Mouse (Mus musculus) stomach, embryonic 16.5 days (tissue): ENCODE data around the gene Larp4. TPM values are rescaled to one million over a fixed set of nuclear protein-coding genes. Genes with fewer than 3 reads are reported as not detected.
"Not testable (repeated sequence)": the region's sequence is repeated elsewhere in the genome, so short reads cannot be mapped to it uniquely, and the experiment has no call there.

Experiments used
- ATAC-seq: fragments of 200-750 bp; cut with Nextera tagmentation; 2 replicates; pipeline ENCODE4 v1.8.0; 2017; ENCODE audit warnings: moderate number of reproducible peaks, moderate TSS enrichment; ENCODE audit not compliant: insufficient read depth, low FRiP score
- H3K27ac ChIP-seq: fragments of 300-500 bp; sonication (generic); 2 replicates; pipeline ENCODE4 v1.5.1; 2014; ENCODE audit warnings: low read length
- H3K27me3 ChIP-seq: fragments of 300-500 bp; sonication (generic); 2 replicates; pipeline ENCODE4 v1.6.1; 2014; ENCODE audit warnings: low read length, control low read depth, mixed read lengths; ENCODE audit not compliant: control insufficient read depth, insufficient read depth
- H3K36me3 ChIP-seq: fragments of 300-500 bp; sonication (generic); 2 replicates; pipeline ENCODE4 v1.6.1; 2014; ENCODE audit warnings: low read length; ENCODE audit not compliant: control insufficient read depth, insufficient read depth
- H3K4me1 ChIP-seq: fragments of 300-500 bp; sonication (generic); 2 replicates; pipeline ENCODE4 v1.6.1; 2014; ENCODE audit warnings: low read length, control low read depth, mixed read lengths; ENCODE audit not compliant: control insufficient read depth, insufficient read depth
- H3K4me2 ChIP-seq: fragments of 300-500 bp; sonication (generic); 2 replicates; pipeline ENCODE4 v1.6.1; 2014; ENCODE audit warnings: low read depth, low read length, mixed read lengths
- H3K4me3 ChIP-seq: fragments of 300-500 bp; sonication (generic); replicated peaks from 2 replicates; pipeline ENCODE4 v1.5.1; 2014; ENCODE audit warnings: mild to moderate bottlenecking, low read length
- H3K9ac ChIP-seq: fragments of 300-500 bp; sonication (generic); 2 replicates; pipeline ENCODE4 v1.6.1; 2014; ENCODE audit warnings: low read length
- H3K9me3 ChIP-seq: fragments of 300-500 bp; sonication (generic); replicated peaks from 2 replicates; pipeline ENCODE4 v1.6.1; 2016; ENCODE audit warnings: low read length, control low read depth; ENCODE audit not compliant: control insufficient read depth
- WGBS: fragments of 180-500 bp; shearing (Covaris S2); extraction: QIAGEN DNeasy Blood & Tissue Kit; methylation state at CpG from one replicate; pipeline ENCODE4 v1.1.7; 2014; 5-methylcytosine and 5-hydroxymethylcytosine counted together
- polyA plus RNA-seq: library from polyadenylated mRNA; unstranded; fragments of >200 nt; fragmentation: Nextera tagmentation; extraction: Ambion mirVana; gene quantifications from 2 replicates; pipeline ENCODE4 v1.2.1, GENCODE M21; 2015

Larp4 gene
- 34.2 and 37.4 TPM in 2 replicates for polyA plus RNA-seq

DNA sequence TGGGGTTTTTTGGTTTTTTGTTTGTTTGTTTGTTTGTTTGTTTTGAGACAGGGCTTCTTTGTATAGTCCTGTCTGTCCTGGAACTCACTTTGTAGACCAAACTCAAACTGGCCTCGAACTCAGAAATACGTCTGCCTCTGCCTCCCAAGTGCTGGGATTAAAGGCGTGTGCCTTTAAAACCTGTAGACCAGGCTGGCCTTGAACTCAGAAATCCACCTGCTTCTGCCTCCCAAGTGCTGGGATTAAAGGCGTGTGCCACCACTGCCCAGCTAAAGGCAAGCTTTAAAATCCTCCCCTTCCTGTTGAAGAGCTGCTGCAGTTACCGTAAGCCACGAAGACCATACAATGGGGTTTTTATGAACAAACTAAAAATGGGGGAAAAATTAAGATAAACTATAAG lies at the start of gene Larp4:
Larp4 (plus strand) TSS at position 301 of the 400 bp plus-strand sequence.
- H3K36me3 ChIP-seq, H3K9ac ChIP-seq, H3K4me1 ChIP-seq, H3K4me2 ChIP-seq, H3K9me3 ChIP-seq, H3K27me3 ChIP-seq, ATAC-seq, H3K27ac ChIP-seq, H3K4me3 ChIP-seq: not testable (repeated sequence)
- 86% methylated on average over 6 of the region's 6 CpGs for WGBS

DNA sequence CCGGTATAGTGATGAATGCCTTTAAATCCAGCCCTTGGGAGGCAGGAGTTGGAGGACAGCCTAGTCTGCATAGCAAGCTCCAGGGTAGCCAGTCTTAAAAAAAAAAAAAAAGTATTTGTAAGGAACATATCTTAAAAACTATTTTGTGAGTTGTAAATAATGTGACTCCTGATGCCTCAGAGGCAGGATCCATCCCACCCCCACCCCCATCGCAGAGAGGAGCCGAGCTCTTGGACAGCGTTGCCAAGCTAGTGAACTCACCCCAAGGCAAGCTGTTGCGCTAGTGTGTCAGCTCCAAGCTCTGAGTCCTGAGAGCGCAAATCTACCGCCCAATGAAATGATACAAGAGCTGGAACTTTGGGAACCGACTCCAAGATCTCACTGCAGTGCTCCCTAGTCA lies 38.6 kb upstream of the Larp4 start:
- no peaks in the 10 kb centered on the region for H3K9me3 ChIP-seq
- no peak overlapping the region for H3K9ac ChIP-seq
- no peak for ATAC-seq
- WGBS, result 72% methylated on average over 8 of the region's 8 CpGs
- no peaks in the 10 kb centered on the region for H3K4me1 ChIP-seq
- H3K4me3 ChIP-seq, result no peak overlapping the region
- no peak overlapping the region for H3K27ac ChIP-seq
- H3K4me2 ChIP-seq, result no peak overlapping the region
- no peaks in the 10 kb centered on the region for H3K36me3 ChIP-seq
- H3K27me3 ChIP-seq, result no peaks in the 10 kb centered on the region

DNA sequence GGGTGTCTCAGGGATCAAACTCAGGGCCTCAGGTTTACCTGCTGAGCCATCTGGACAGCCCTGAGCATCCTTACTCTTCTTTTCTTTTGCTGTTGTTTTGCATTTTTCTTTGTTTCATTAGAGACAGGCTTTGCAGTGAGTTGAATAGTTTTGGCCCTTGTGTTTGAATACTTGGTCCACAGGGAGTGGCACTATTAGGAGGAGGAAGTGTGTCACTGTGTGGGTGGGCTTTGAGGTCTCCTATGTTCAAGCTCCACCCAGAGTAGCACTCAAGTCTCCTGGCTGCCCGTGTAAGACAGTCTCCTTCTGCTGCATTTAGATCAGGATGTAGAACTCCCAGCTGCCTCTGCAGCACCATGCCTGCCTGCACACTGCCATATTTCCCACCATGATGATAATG lies 35.4 kb upstream of the Larp4 start:
- Histone ChIP-seq H3K27ac (no peak overlapping the region), H3K4me1 (no peaks in the 10 kb centered on the region), H3K27me3 (no peaks in the 10 kb centered on the region), H3K9ac (no peak overlapping the region), H3K9me3 (no peaks in the 10 kb centered on the region), H3K4me3 (no peak overlapping the region), H3K36me3 (no peaks in the 10 kb centered on the region), H3K4me2 (no peak overlapping the region)
- WGBS, result 38% methylated on average over 1 of the region's 1 CpGs
- ATAC-seq, result no peak

DNA sequence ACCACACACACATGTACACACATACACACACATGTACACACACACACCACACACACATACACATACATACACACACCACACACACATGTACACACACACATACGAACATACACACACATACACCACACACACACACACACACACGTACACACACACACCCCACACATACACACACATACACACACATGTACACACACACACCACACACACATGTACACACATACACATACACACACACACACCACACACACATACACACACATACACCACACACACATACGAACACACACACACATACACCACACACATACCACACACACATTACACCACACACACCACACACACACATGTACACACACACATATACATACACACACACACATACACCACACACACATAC lies 33.2 kb upstream of the Larp4 start:
- ATAC-seq, result no peak
- no peak overlapping the region for H3K4me2 ChIP-seq
- WGBS, result 90% methylated on average over 3 of the region's 3 CpGs

DNA sequence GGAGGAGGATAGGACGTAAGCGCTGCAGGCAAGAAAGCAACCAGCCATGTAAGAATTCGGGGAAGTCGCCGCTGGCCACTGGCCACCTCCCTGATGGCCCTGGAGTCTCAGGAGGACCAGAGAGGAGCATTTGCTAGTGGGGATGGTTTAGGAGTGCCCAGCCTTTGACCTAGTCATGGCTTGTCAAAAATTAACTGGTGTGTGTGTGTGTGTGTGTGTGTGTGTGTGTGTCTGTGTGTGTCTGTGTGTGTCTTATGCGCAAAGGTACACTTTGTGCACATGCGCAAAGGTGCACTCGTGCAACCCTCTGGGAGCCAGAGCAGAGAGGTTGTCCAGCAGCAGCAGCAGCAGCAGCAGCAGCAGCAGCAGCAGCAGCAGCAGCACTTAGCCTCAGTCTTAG lies 32.0 kb upstream of the Larp4 start:
- Histone ChIP-seq H3K27ac (no peak overlapping the region), H3K4me3 (no peak overlapping the region), H3K9me3 (no peaks in the 10 kb centered on the region), H3K4me1 (no peaks in the 10 kb centered on the region), H3K36me3 (no peaks in the 10 kb centered on the region), H3K4me2 (no peak overlapping the region), H3K9ac (no peak overlapping the region), H3K27me3 (no peaks in the 10 kb centered on the region)
- 80% methylated on average over 8 of the region's 8 CpGs for WGBS
- no peak for ATAC-seq

More for the DNA sequence above, 33.2 kb upstream of the Larp4 start:
- Histone ChIP-seq H3K9me3 (no peaks in the 10 kb centered on the region), H3K9ac (no peak overlapping the region), H3K4me3 (no peak overlapping the region), H3K4me1 (no peaks in the 10 kb centered on the region), H3K27ac (no peak overlapping the region), H3K27me3 (no peaks in the 10 kb centered on the region), H3K36me3 (no peaks in the 10 kb centered on the region)

DNA sequence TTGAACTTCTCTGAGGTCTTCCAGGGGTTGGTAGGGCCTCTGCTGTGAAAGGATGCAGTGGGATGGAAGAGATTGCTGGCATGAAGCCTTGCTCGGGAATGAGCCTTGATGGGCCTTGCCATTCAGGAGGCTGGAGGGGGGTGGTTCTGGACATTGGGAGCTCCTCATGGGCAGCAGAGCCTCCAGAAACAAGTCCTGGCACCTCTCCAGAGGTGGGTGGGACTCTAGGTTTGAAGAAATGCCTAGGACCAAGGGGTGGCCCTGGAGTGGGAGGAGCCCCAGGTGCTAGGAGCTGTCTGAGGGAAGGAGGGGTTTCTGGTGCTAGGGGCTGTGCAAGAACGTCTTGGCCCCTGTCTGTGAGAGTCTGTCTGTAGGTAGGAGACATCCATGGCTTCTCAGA lies 29.4 kb upstream of the Larp4 start:
- Histone ChIP-seq H3K9me3 (0 out of 2 replicates have a peak, but pooled peaks cover 2% of the 10 kb centered on the region), H3K36me3 (no peaks in the 10 kb centered on the region), H3K4me3 (no peak overlapping the region), H3K4me1 (no peaks in the 10 kb centered on the region), H3K4me2 (no peak overlapping the region), H3K27me3 (no peaks in the 10 kb centered on the region), H3K27ac (no peak overlapping the region), H3K9ac (no peak overlapping the region)
- ATAC-seq, result no peak
- WGBS, result 38% methylated on average over 2 of the region's 2 CpGs

DNA sequence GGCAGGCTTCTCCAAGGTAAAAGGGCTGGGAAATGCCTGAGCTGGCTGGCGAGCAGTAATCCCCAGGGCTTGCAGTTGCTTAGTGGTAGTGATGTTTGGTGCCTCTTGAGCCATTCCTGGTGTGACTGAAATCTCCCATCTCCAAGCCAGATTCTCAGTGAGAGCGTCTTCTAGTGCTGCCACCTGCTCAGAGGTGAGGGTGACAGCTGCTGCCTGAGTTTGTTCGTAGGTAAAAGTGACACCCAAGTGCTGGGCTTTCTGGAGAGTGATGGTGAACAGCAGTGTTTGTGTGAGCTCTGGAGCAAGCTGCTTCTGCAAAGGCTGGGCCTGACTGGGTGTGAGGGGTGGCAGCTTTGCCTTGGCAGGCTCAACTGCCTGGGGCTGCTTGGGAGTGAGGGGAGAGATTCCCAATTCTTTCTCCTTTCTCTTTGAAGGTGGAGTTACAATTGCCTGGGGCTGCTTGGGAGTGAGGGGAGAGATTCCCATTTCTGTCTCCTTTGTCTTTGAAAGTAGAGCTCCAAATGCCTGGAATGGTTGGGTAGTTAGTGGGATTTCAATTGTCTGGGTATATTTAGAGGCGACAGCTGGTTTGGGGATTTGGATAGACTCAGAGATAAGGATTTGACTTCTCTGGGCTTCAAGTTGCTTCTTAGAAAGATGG lies 28.8 kb upstream of the Larp4 start:
- H3K27ac ChIP-seq, result no peak overlapping the region
- no peak for ATAC-seq
- H3K27me3 ChIP-seq, result no peaks in the 10 kb centered on the region
- no peaks in the 10 kb centered on the region for H3K36me3 ChIP-seq
- H3K4me1 ChIP-seq, result no peaks in the 10 kb centered on the region
- 76% methylated on average over 4 of the region's 4 CpGs for WGBS
- 0 out of 2 replicates have a peak, but pooled peaks cover 2% of the 10 kb centered on the region for H3K9me3 ChIP-seq
- H3K9ac ChIP-seq, result no peak overlapping the region
- no peak overlapping the region for H3K4me3 ChIP-seq
- no peak overlapping the region for H3K4me2 ChIP-seq

DNA sequence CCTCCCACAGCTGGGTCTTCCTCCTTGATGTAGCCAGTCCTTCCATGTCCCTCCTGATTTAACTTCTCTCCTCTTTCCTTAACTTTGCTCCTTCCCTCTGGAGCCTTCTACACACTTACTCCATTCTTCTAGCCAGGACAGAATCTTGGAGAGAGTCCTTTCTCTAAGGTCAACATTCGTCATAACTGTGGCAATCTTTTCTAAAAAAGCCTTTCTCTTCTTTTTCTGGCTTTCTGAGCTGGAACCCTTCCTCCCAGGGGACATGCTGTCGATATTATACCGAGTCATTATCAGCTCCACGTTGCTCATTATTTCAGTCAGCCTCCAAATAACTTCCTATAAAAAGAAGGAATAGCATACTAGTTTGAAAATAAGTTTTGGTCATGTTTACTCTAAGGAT lies 14.5 kb upstream of the Larp4 start:
- Histone ChIP-seq H3K9me3 (no peaks in the 10 kb centered on the region), H3K27me3 (no peaks in the 10 kb centered on the region), H3K27ac (no peak overlapping the region), H3K36me3 (no peaks in the 10 kb centered on the region), H3K4me1 (no peaks in the 10 kb centered on the region), H3K4me2 (no peak overlapping the region), H3K9ac (no peak overlapping the region), H3K4me3 (no peak overlapping the region)
- no peak for ATAC-seq
- WGBS, result 64% methylated on average over 4 of the region's 4 CpGs

DNA sequence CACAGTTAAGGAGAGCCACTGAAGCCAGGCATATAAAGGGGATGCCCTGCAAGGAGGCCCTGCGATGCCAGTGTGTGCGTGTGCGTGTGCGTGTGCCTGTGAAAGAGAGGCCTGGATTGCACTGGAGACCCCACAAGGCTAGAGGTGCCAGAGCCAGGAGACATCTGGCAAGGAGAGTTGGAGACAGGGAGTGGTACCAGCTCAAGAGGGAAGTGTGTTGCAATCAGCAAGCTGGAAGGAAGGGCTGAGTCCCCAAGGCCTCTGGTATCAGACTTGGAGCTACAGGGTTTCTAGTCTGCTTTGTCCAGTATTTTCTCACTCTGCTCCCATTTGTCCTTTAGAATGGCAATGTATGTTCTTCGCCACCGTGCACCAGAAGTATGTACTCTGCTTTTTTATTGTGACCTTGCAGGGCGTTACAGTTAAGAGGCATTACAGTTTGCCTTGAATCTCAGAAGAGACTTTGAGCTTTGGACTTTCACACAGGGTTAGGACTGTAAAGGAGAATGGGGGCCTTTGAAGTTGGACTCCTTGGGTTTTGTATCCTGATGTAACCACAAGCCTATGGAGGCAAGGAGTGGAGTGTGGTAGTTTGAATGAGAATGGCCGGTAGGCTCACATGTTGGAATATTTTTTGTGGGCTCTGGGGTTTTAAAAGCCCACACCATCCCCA lies 4.6 kb upstream of the Larp4 start:
- H3K36me3 ChIP-seq, result no peaks in the 10 kb centered on the region
- no peak overlapping the region for H3K4me2 ChIP-seq
- no peaks in the 10 kb centered on the region for H3K4me1 ChIP-seq
- H3K27me3 ChIP-seq, result no peaks in the 10 kb centered on the region
- no peak overlapping the region for H3K9ac ChIP-seq
- peak; percentile 44; the same call in 1 of the 2 replicates for ATAC-seq
- no peak overlapping the region for H3K27ac ChIP-seq
- H3K4me3 ChIP-seq, result no peak overlapping the region
- H3K9me3 ChIP-seq, result no peaks in the 10 kb centered on the region
- 79% methylated on average over 8 of the region's 8 CpGs for WGBS
